Mouse (Mus musculus) hindbrain, embryonic 16.5 days (tissue): ENCODE measurements at regions not wholly inside any gene's neighbourhood (a gene's known extent, or its start where the extent isn't known, plus 50 kb on each side); places are given as distances from the start of the nearest gene placed in this dataset.

Source experiments
- ATAC-seq: fragments of 200-750 bp; cut with Nextera tagmentation; 2 replicates; pipeline ENCODE4 v1.8.0; 2017; ENCODE audit warnings: moderate TSS enrichment, moderate library complexity
- H3K27ac ChIP-seq: fragments of 300-500 bp; sonication (generic); 2 replicates; pipeline ENCODE4 v1.5.1; 2014; ENCODE audit warnings: low read depth, mild to moderate bottlenecking, control low read depth, low read length, moderate library complexity
- H3K27me3 ChIP-seq: fragments of 300-500 bp; sonication (generic); replicated peaks from 2 replicates; pipeline ENCODE4 v1.6.1; 2014; ENCODE audit warnings: low read length; ENCODE audit not compliant: control insufficient read depth, insufficient read depth
- H3K36me3 ChIP-seq: fragments of 300-500 bp; sonication (generic); 2 replicates; pipeline ENCODE4 v1.6.1; 2014; ENCODE audit warnings: mild to moderate bottlenecking, low read length, moderate library complexity, mixed read lengths; ENCODE audit not compliant: control insufficient read depth, insufficient read depth
- H3K4me1 ChIP-seq: fragments of 300-500 bp; sonication (generic); 2 replicates; pipeline ENCODE4 v1.6.1; 2014; ENCODE audit warnings: low read depth, low read length; ENCODE audit not compliant: control insufficient read depth, insufficient read depth
- H3K4me2 ChIP-seq: fragments of 300-500 bp; sonication (generic); 2 replicates; pipeline ENCODE4 v1.6.1; 2014; ENCODE audit warnings: mild to moderate bottlenecking, low read length, control low read depth, moderate library complexity
- H3K4me3 ChIP-seq: fragments of 300-500 bp; sonication (generic); 2 replicates; pipeline ENCODE4 v1.5.1; 2014; ENCODE audit warnings: mild to moderate bottlenecking, low read length, control low read depth, moderate library complexity
- H3K9ac ChIP-seq: fragments of 300-500 bp; sonication (generic); 2 replicates; pipeline ENCODE4 v1.6.1; 2014; ENCODE audit warnings: low read depth, mild to moderate bottlenecking, control low read depth, low read length, moderate library complexity
- H3K9me3 ChIP-seq: fragments of 300-500 bp; sonication (generic); 2 replicates; pipeline ENCODE4 v1.6.1; 2014; ENCODE audit warnings: mild to moderate bottlenecking, low read length, moderate library complexity; ENCODE audit not compliant: control insufficient read depth
- WGBS: fragments of 180-500 bp; shearing (Covaris S2); extraction: QIAGEN DNeasy Blood & Tissue Kit; methylation state at CpG from one replicate; pipeline ENCODE4 v1.1.7; 2014; 5-methylcytosine and 5-hydroxymethylcytosine counted together

- Histone ChIP-seq H3K4me3 (no peak overlapping the region), H3K4me2 (no peak overlapping the region), H3K9ac (no peak overlapping the region), H3K4me1 (no peaks in the 10 kb centered on the region), H3K27ac (no peak overlapping the region), H3K27me3 (no peaks in the 10 kb centered on the region), H3K36me3 (no peaks in the 10 kb centered on the region), H3K9me3 (no peaks in the 10 kb centered on the region)
- 85% methylated on average over 1 of the region's 1 CpGs for WGBS
- ATAC-seq = no peak
These were observed 133.0 kb downstream of the Prr30 start for GRCm38 (mm10) chr14:101067082-101067481.

GRCm38 (mm10) chr14:101056874-101057273 is 143.3 kb downstream of the Prr30 start:
- 76% methylated on average over 2 of the region's 2 CpGs for WGBS
- no peak overlapping the region for H3K4me2 ChIP-seq
- no peak overlapping the region for H3K9ac ChIP-seq
- no peaks in the 10 kb centered on the region for H3K36me3 ChIP-seq
- H3K4me3 ChIP-seq = no peak overlapping the region
- H3K27me3 ChIP-seq = no peaks in the 10 kb centered on the region
- no peak overlapping the region for H3K27ac ChIP-seq
- H3K9me3 ChIP-seq = no peaks in the 10 kb centered on the region
- ATAC-seq = no peak
- no peaks in the 10 kb centered on the region for H3K4me1 ChIP-seq

GRCm38 (mm10) chr14:101055915-101056314 is 144.2 kb downstream of the Prr30 start:
- ATAC-seq = peak; percentile 90
- H3K9me3 ChIP-seq = no peaks in the 10 kb centered on the region
- H3K4me3 ChIP-seq = no peak overlapping the region
- no peaks in the 10 kb centered on the region for H3K27me3 ChIP-seq
- no peak overlapping the region for H3K9ac ChIP-seq
- no peaks in the 10 kb centered on the region for H3K36me3 ChIP-seq
- WGBS = 26% methylated on average over 3 of the region's 3 CpGs
- H3K4me1 ChIP-seq = no peaks in the 10 kb centered on the region
- H3K4me2 ChIP-seq = no peak overlapping the region
- H3K27ac ChIP-seq = no peak overlapping the region

- no peak overlapping the region for H3K9ac ChIP-seq
- no peak overlapping the region for H3K4me2 ChIP-seq
- no peaks in the 10 kb centered on the region for H3K36me3 ChIP-seq
- no peak for ATAC-seq
- 48% methylated on average over 4 of the region's 4 CpGs for WGBS
- H3K27me3 ChIP-seq = no peaks in the 10 kb centered on the region
- no peak overlapping the region for H3K4me3 ChIP-seq
- H3K27ac ChIP-seq = no peak overlapping the region
- H3K4me1 ChIP-seq = no peaks in the 10 kb centered on the region
- H3K9me3 ChIP-seq = no peaks in the 10 kb centered on the region
These were observed 145.3 kb downstream of the Prr30 start for GRCm38 (mm10) chr14:101054786-101055185.

GRCm38 (mm10) chr14:101052760-101053159 is 147.4 kb downstream of the Prr30 start:
- no peaks in the 10 kb centered on the region for H3K27me3 ChIP-seq
- H3K27ac ChIP-seq = no peak overlapping the region
- no peaks in the 10 kb centered on the region for H3K9me3 ChIP-seq
- no peaks in the 10 kb centered on the region for H3K36me3 ChIP-seq
- no peak for ATAC-seq
- WGBS = 70% methylated on average over 2 of the region's 2 CpGs
- H3K4me2 ChIP-seq = no peak overlapping the region
- H3K4me3 ChIP-seq = no peak overlapping the region
- no peak overlapping the region for H3K9ac ChIP-seq
- no peaks in the 10 kb centered on the region for H3K4me1 ChIP-seq

GRCm38 (mm10) chr14:101050212-101050611 is 149.9 kb downstream of the Prr30 start:
- Histone ChIP-seq H3K27me3 (no peaks in the 10 kb centered on the region), H3K9me3 (no peaks in the 10 kb centered on the region), H3K4me1 (no peaks in the 10 kb centered on the region), H3K4me3 (no peak overlapping the region), H3K36me3 (no peaks in the 10 kb centered on the region), H3K4me2 (no peak overlapping the region), H3K9ac (no peak overlapping the region), H3K27ac (no peak overlapping the region)
- 90% methylated on average over 2 of the region's 2 CpGs for WGBS
- no peak for ATAC-seq

- H3K9me3 ChIP-seq = no peaks in the 10 kb centered on the region
- no peak overlapping the region for H3K4me2 ChIP-seq
- no peak overlapping the region for H3K9ac ChIP-seq
- no peak for ATAC-seq
- no peaks in the 10 kb centered on the region for H3K27me3 ChIP-seq
- no peaks in the 10 kb centered on the region for H3K36me3 ChIP-seq
- H3K4me3 ChIP-seq = no peak overlapping the region
- H3K4me1 ChIP-seq = no peaks in the 10 kb centered on the region
- H3K27ac ChIP-seq = no peak overlapping the region
- 96% methylated on average over 4 of the region's 4 CpGs for WGBS
These were observed 150.4 kb downstream of the Prr30 start for GRCm38 (mm10) chr14:101049664-101050203.

DNA sequence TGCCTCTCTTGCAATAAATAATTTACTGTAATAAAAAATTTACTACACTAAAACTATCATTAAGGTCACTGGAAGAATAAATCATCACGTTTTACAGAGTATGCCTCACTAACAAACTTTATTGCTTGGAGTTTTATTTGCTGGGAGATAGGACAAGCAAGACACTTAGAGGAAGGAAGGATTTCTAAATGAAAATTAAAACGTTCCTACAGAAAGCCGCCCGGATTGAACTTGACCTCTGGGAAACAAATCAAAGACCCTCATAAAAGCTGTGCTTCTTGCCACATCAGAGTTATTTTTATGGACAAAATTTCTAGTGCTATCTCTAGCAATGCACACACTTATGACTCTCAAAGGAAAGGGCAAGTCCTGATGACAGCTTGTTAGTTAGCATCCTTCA is 156.6 kb downstream of the Prr30 start:
- WGBS = 80% methylated on average over 4 of the region's 4 CpGs
- no peak overlapping the region for H3K4me3 ChIP-seq
- H3K4me2 ChIP-seq = no peak overlapping the region
- ATAC-seq = no peak
- H3K27me3 ChIP-seq = no peaks in the 10 kb centered on the region
- no peaks in the 10 kb centered on the region for H3K36me3 ChIP-seq
- H3K9ac ChIP-seq = no peak overlapping the region
- H3K9me3 ChIP-seq = no peaks in the 10 kb centered on the region
- H3K4me1 ChIP-seq = no peaks in the 10 kb centered on the region
- no peak overlapping the region for H3K27ac ChIP-seq

GRCm38 (mm10) chr14:101001070-101001469 is 199.1 kb downstream of the Prr30 start:
- Histone ChIP-seq H3K27me3 (no peaks in the 10 kb centered on the region), H3K9me3 (no peaks in the 10 kb centered on the region), H3K4me1 (no peaks in the 10 kb centered on the region), H3K4me3 (no peak overlapping the region), H3K4me2 (no peak overlapping the region), H3K27ac (no peak overlapping the region), H3K36me3 (no peaks in the 10 kb centered on the region), H3K9ac (no peak overlapping the region)
- no peak for ATAC-seq
- WGBS = 33% methylated on average over 1 of the region's 1 CpGs

DNA sequence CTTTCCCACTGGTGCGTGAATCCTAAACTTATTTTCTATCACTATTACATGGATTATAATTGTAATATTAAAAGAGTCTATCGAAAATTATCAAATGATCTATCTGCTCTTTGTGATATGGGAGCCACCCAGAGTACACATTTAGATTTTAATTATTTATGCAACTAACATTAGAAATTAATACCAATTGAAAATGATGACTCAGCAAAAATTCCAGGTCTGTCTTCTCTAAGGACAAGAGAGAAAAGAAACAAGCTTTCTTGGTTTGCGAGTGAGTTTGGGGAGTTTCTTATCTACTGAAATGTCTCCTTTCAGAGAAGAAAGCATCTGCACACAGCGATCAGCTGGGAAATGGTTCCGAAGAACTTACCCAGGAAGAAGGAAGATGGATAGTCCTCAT is 219.4 kb downstream of the Prr30 start:
- no peak overlapping the region for H3K9ac ChIP-seq
- WGBS = 87% methylated on average over 5 of the region's 5 CpGs
- H3K4me3 ChIP-seq = no peak overlapping the region
- no peaks in the 10 kb centered on the region for H3K36me3 ChIP-seq
- H3K4me1 ChIP-seq = no peaks in the 10 kb centered on the region
- no peak for ATAC-seq
- H3K9me3 ChIP-seq = no peaks in the 10 kb centered on the region
- H3K4me2 ChIP-seq = no peak overlapping the region
- H3K27ac ChIP-seq = no peak overlapping the region
- H3K27me3 ChIP-seq = no peaks in the 10 kb centered on the region
